Comparison of ENCODE assay signal across 21 mouse cellular contexts in genomic region chr6:107546272-107546671, GRCm38 (mm10). TPM values are rescaled to one million over a fixed set of nuclear protein-coding genes. Genes with fewer than 3 reads are reported as not detected.
DNase-seq lines count a peak whose midpoint lies in the region; ATAC-seq lines count a peak whose summit lies in the region.
"Had no signal": no experiment of that assay in that cellular context is flagged by ENCODE, and none has a peak within 500 bp of the region (broad histone marks: within the 10 kb centered on the region; RNA-seq: fewer than 3 reads in every experiment).

No protein-coding gene starts in this region.

- WGBS in hindbrain, embryonic 12.5 days, result 72% methylated on average over 2 of the region's 2 CpGs
- 79% methylated on average over 2 of the region's 2 CpGs for WGBS in hindbrain, embryonic 10.5 days
- 62% methylated on average over 2 of the region's 2 CpGs for WGBS in neural tube, embryonic 12.5 days
- WGBS in neural tube, embryonic 15.5 days, result 31% methylated on average over 2 of the region's 2 CpGs
- 30% methylated on average over 2 of the region's 2 CpGs for WGBS in neural tube, embryonic 14.5 days

- no peak overlapping the region for H3K4me2 ChIP-seq in hindbrain, embryonic 12.5 days (replicated peaks)
- H3K4me2 ChIP-seq in neural tube, embryonic 12.5 days (replicated peaks), result no peak overlapping the region
- no peak overlapping the region for H3K4me2 ChIP-seq in neural tube, embryonic 15.5 days
- H3K4me2 ChIP-seq in neural tube, embryonic 14.5 days (ENCODE audit: low read depth, low read length), result no peak overlapping the region
- H3K4me2 ChIP-seq: embryonic facial prominence, embryonic 13.5 days; forebrain, embryonic 12.5 days; forebrain, embryonic 15.5 days; heart, embryonic 11.5 days had no signal

- 0 out of 2 replicates have a peak, but pooled peaks cover 6% of the 10 kb centered on the region for H3K36me3 ChIP-seq in hindbrain, embryonic 12.5 days
- peaks cover 41% of the 10 kb centered on the region for H3K36me3 ChIP-seq in hindbrain, embryonic 10.5 days
- H3K36me3 ChIP-seq in neural tube, embryonic 12.5 days, result peaks cover 5% of the 10 kb centered on the region; the same call in 1 of the 2 replicates
- H3K36me3 ChIP-seq in neural tube, embryonic 15.5 days, result no peaks in the 10 kb centered on the region
- H3K36me3 ChIP-seq in neural tube, embryonic 14.5 days (ENCODE audit: control insufficient read depth, insufficient read depth, low read length), result no peaks in the 10 kb centered on the region
- H3K36me3 ChIP-seq: embryonic facial prominence, embryonic 10.5 days; embryonic facial prominence, embryonic 13.5 days; forebrain, embryonic 12.5 days; forebrain, embryonic 15.5 days had no signal

- H3K27me3 ChIP-seq in hindbrain, embryonic 12.5 days, result no peaks in the 10 kb centered on the region
- no peaks in the 10 kb centered on the region for H3K27me3 ChIP-seq in hindbrain, embryonic 10.5 days (ENCODE audit: insufficient read depth, poor library complexity, severe bottlenecking)
- no peaks in the 10 kb centered on the region for H3K27me3 ChIP-seq in neural tube, embryonic 12.5 days (replicated peaks)
- no peaks in the 10 kb centered on the region for H3K27me3 ChIP-seq in neural tube, embryonic 15.5 days (replicated peaks)
- no peaks in the 10 kb centered on the region for H3K27me3 ChIP-seq in neural tube, embryonic 14.5 days (ENCODE audit: control insufficient read depth, insufficient read depth, low read length)
- H3K27me3 ChIP-seq: embryonic facial prominence, embryonic 13.5 days; forebrain, embryonic 12.5 days; forebrain, embryonic 15.5 days had no signal

- no peaks in the 10 kb centered on the region for H3K9me3 ChIP-seq in hindbrain, embryonic 12.5 days (replicated peaks)
- H3K9me3 ChIP-seq in hindbrain, embryonic 10.5 days, result no peaks in the 10 kb centered on the region
- no peaks in the 10 kb centered on the region for H3K9me3 ChIP-seq in neural tube, embryonic 12.5 days
- H3K9me3 ChIP-seq in neural tube, embryonic 15.5 days (replicated peaks), result no peaks in the 10 kb centered on the region
- no peaks in the 10 kb centered on the region for H3K9me3 ChIP-seq in neural tube, embryonic 14.5 days (ENCODE audit: control insufficient read depth, low read length)
- H3K9me3 ChIP-seq: embryonic facial prominence, embryonic 10.5 days; embryonic facial prominence, embryonic 13.5 days; forebrain, embryonic 12.5 days; forebrain, embryonic 15.5 days had no signal

- no peak overlapping the region for H3K27ac ChIP-seq in hindbrain, embryonic 12.5 days
- H3K27ac ChIP-seq in hindbrain, embryonic 10.5 days, result no peak overlapping the region
- H3K27ac ChIP-seq in neural tube, embryonic 12.5 days, result no peak overlapping the region
- no peak overlapping the region for H3K27ac ChIP-seq in neural tube, embryonic 15.5 days (replicated peaks)
- H3K27ac ChIP-seq in neural tube, embryonic 14.5 days (ENCODE audit: low read depth, low read length), result no peak overlapping the region
- H3K27ac ChIP-seq: embryonic facial prominence, embryonic 10.5 days; embryonic facial prominence, embryonic 13.5 days; forebrain, embryonic 12.5 days; forebrain, embryonic 15.5 days had no signal

- no peak for DNase-seq in hindbrain, embryonic 10.5 days (ENCODE audit: low spot score)
- DNase-seq in right cerebral cortex, adult 18-20 months, result no peak
- DNase-seq: adrenal gland, adult 8-10 months; adrenal gland, postnatal 25 days; cerebellum, adult 11-12 months; cerebellum, adult 8-10 months; cerebellum, postnatal 10 days; cerebellum, postnatal 36 days; embryo, embryonic 11 days; gastrocnemius, postnatal 25 days had no signal

- no peak overlapping the region for H3K4me3 ChIP-seq in hindbrain, embryonic 12.5 days
- H3K4me3 ChIP-seq in hindbrain, embryonic 10.5 days, result no peak overlapping the region
- H3K4me3 ChIP-seq in neural tube, embryonic 12.5 days, result no peak overlapping the region
- no peak overlapping the region for H3K4me3 ChIP-seq in neural tube, embryonic 15.5 days (replicated peaks)
- no peak overlapping the region for H3K4me3 ChIP-seq in neural tube, embryonic 14.5 days (ENCODE audit: low read depth, low read length)
- H3K4me3 ChIP-seq: embryonic facial prominence, embryonic 10.5 days; embryonic facial prominence, embryonic 13.5 days; erythroblast, embryonic 14.5 days; forebrain, embryonic 12.5 days; forebrain, embryonic 15.5 days had no signal

- H3K4me1 ChIP-seq in hindbrain, embryonic 12.5 days, result no peaks in the 10 kb centered on the region; the same call in 1 of the 2 replicates
- no peaks in the 10 kb centered on the region for H3K4me1 ChIP-seq in hindbrain, embryonic 10.5 days (replicated peaks)
- H3K4me1 ChIP-seq in neural tube, embryonic 12.5 days, result no peaks in the 10 kb centered on the region
- H3K4me1 ChIP-seq in neural tube, embryonic 15.5 days, result peaks cover 12% of the 10 kb centered on the region
- no peaks in the 10 kb centered on the region for H3K4me1 ChIP-seq in neural tube, embryonic 14.5 days (ENCODE audit: control insufficient read depth, insufficient read depth, low read length)
- H3K4me1 ChIP-seq: embryonic facial prominence, embryonic 10.5 days; embryonic facial prominence, embryonic 13.5 days; forebrain, embryonic 12.5 days had no signal

- H3K9ac ChIP-seq in hindbrain, embryonic 12.5 days, result no peak overlapping the region
- H3K9ac ChIP-seq in neural tube, embryonic 12.5 days, result no peak overlapping the region
- no peak overlapping the region for H3K9ac ChIP-seq in neural tube, embryonic 15.5 days (replicated peaks)
- no peak overlapping the region for H3K9ac ChIP-seq in neural tube, embryonic 14.5 days (replicated peaks; ENCODE audit: low read depth, low read length)
- H3K9ac ChIP-seq: embryonic facial prominence, embryonic 13.5 days; forebrain, embryonic 12.5 days; forebrain, embryonic 15.5 days had no signal

- ATAC-seq in hindbrain, embryonic 12.5 days (ENCODE audit: low FRiP score), result peak; percentile 86
- ATAC-seq in neural tube, embryonic 12.5 days (ENCODE audit: low FRiP score, low read depth), result peak; percentile 89
- ATAC-seq in neural tube, embryonic 15.5 days (ENCODE audit: low FRiP score), result no peak
- ATAC-seq in neural tube, embryonic 14.5 days (ENCODE audit: low read depth), result peak; percentile 85; the same call in 1 of the 2 replicates
- ATAC-seq: activated CD4-positive, CD25-positive, alpha-beta regulatory T cell, adult 4 months; forebrain, embryonic 15.5 days had no signal

RNA-seq across cellular contexts. Expression of gene Lrrn1, which starts 16.7 kb away (rescaled TPM):
- 128 and 135 TPM in 2 replicates for polyA plus RNA-seq in hindbrain, embryonic 12.5 days (2016; fragmentation: Nextera tagmentation; extraction: Ambion mirVana)
- 94.0 and 125 TPM in 2 replicates for polyA plus RNA-seq in hindbrain, embryonic 10.5 days (2016; fragmentation: Nextera tagmentation; extraction: Ambion mirVana)
- polyA plus RNA-seq in neural tube, embryonic 12.5 days (2016; fragmentation: Nextera tagmentation; extraction: Ambion mirVana), result 104 and 119 TPM in 2 replicates
- polyA plus RNA-seq in neural tube, embryonic 15.5 days (2015; fragmentation: Nextera tagmentation; extraction: Ambion mirVana), result 56.9 and 63.4 TPM in 2 replicates
- polyA plus RNA-seq in neural tube, embryonic 14.5 days (2014; fragmentation: Nextera tagmentation; extraction: Ambion mirVana), result 101 and 131 TPM in 2 replicates
- polyA plus RNA-seq: activated CD4-positive, CD25-positive, alpha-beta regulatory T cell, adult 4 months; erythroblast, embryonic 14.5 days had no signal
